Mouse (Mus musculus) 3134 (cell line): ENCODE results near the gene Nr1h2.

Experiments
- DNase-seq: peaks from one replicate; pipeline ENCODE4 v3.0.0-alpha.2; 2011; ENCODE audit warnings: low spot score; ENCODE audit not compliant: insufficient read length; ENCODE audit errors: extremely low read depth

The Nr1h2 gene

DNA sequence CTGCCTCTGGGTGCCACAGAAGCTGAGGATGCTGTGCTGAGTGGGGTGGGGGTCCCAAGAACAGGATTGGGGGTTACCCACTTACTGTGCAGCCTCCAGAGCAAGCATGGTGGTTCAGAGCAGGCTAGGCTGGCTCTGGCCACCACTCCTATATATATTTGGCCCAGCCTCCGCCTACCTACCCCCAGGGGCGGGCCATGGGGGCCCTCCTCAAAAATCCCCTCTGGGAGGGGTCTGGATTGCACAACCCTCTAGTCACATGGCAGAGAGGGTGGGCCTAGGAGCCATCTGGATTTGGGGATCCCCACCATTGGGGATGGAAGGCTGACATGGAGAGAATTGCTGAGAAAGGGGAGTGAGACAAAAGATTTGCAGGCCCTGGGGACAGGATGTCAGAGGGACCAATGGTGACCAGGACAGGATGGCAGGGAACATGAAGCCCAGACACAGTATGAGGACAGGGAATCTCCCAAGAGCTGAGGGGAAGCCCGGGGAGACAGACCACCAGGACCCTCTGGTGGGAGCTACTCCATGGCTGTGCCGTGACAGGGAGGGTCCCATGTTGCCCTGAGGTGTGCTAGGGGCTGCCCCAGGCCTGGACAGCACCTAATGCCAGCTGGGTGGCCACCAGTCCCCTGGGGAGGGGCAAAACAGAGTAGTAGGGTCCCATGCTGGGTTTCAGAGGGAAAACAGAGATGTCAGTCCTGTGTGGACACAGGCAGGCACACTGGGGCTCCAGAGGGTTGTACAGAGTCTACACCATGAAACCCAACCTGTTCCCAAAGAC lies 21.6 kb downstream of the Nr1h2 start, which contains the start of gene Spib:
Gene Spib (minus strand): TSS at position 126 of the 787 bp plus-strand sequence.
- no peak for DNase-seq

- DNase-seq = no peak
Measured at GRCm38 (mm10) chr7:44531207-44531606, 22.5 kb downstream of the Nr1h2 start.

DNA sequence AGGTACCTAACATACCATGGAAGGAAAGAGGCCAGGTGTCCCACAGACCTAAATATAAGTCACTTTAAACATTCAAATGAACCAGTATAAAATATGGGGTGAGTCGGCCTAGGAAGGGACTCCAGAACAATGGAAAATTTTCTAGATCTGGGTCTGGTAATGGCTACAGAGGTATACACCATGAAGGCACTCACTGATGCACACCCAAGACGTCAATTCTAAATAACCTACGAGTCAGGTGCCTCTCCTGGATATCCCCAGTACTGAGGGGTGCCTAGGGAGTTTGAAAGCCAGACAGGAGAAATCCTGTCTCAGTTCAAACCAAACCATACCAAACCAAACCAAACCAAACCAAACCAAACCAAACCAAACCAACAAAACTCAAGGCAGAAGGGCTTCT lies 23.2 kb downstream of the Nr1h2 start:
- no peak for DNase-seq

GRCm38 (mm10) chr7:44529518-44529917 lies 24.2 kb downstream of the Nr1h2 start:
- no peak for DNase-seq

GRCm38 (mm10) chr7:44527483-44528398 lies 26.0 kb downstream of the Nr1h2 start:
- peak; percentile 62 for DNase-seq

- DNase-seq = no peak
Measured at GRCm38 (mm10) chr7:44526414-44527154, 27.2 kb downstream of the Nr1h2 start.

- DNase-seq = peak; percentile 87
Measured at GRCm38 (mm10) chr7:44525126-44525832, 28.5 kb downstream of the Nr1h2 start.

- no peak for DNase-seq
Measured at GRCm38 (mm10) chr7:44524502-44524901, 29.2 kb downstream of the Nr1h2 start, which contains the start of gene Mybpc2. Mybpc2 (minus strand) TSS chr7:44524656.

DNA sequence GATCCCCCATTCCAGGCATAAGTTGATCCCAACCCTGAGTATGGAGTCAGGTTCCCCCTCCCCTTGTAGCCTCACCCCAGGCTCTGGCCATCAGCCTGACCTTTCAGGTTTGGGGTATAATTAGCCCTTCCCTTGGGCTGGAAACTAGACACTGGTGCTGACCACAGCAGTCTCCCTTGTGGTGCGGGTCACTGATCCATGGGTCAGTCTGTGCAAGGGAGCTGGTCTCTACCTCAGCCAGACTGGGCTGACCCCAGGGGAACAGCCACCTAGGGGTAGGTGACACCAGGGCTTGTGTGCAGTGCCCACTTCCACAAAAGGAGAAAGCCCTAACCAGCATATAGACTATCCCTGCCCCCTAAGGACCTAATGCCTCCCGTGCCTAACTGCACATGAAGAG lies 30.7 kb downstream of the Nr1h2 start:
- DNase-seq = no peak

- no peak for DNase-seq
Measured at GRCm38 (mm10) chr7:44521710-44522109, 32.0 kb downstream of the Nr1h2 start.

DNA sequence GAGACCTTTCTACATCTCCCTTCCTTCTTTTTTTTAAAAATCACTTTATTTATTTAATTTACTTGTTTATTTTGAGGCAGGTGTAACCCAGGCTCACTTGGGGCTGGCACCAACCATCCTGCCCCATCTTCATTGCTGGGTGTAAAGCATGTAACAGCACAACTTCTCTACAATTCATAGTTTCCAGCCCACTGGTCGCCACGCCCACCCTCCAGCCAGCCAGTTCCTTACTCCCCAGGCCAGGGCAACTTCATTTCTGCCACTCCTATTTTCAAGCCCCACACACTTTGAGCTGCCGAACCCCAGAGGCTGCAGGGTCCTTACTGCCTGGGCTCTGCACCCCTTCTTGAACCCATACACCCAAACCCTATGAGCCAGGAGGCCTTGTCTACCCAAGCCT lies 32.8 kb downstream of the Nr1h2 start:
- DNase-seq = no peak

GRCm38 (mm10) chr7:44519240-44519913 lies 34.4 kb downstream of the Nr1h2 start:
- DNase-seq = no peak

GRCm38 (mm10) chr7:44507491-44507890 lies 46.3 kb downstream of the Nr1h2 start:
- no peak for DNase-seq

DNA sequence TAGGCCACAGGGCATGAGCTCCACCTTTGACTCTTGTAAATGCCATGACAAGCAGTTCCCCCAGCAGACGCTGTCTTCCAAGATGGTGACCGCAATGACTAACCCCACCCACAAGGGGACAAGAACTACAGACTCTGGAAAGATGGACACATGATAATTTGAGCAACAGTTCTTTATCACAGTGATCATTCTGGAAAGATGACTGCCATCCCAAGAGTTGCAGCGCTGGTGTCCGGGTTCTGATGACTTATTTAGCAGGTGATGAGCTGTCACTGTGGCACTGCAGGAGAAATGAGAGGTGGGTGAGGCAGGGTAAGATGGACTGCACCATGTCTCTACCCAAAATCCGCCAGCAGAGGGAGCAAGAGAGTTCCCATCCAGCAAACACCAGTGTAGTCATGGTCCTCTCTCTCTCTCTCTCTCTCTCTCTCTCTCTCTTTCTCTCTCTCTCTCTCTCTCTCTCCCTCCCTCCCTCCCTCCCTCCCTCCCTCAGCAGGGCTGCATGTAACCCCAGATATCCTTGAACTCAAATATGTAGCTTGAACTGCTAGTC lies 52.1 kb downstream of the Nr1h2 start:
- DNase-seq = peak; percentile 54

- no peak for DNase-seq
Measured at GRCm38 (mm10) chr7:44500046-44500445, 53.7 kb downstream of the Nr1h2 start.
